Mouse (Mus musculus) bone marrow macrophage, adult 2 months (primary cell): Measurements from ENCODE around the gene Map3k11.

Experiments
- CTCF ChIP-seq: IDR thresholded peaks from 2 replicates; pipeline ENCODE4 v1.5.1; 2012; ENCODE audit warnings: low read depth, mild to moderate bottlenecking, low read length, moderate library complexity
- POLR2A ChIP-seq: IDR thresholded peaks from 2 replicates; pipeline ENCODE4 v1.6.1; 2012; ENCODE audit warnings: mild to moderate bottlenecking, low read depth, low read length, borderline replicate concordance

- no peak for TF ChIP-seq POLR2A
- TF ChIP-seq CTCF = no peak
These were observed 41.7 kb upstream of the Map3k11 start for GRCm38 (mm10) chr19:5646731-5647330.
